Mouse (Mus musculus) layer of hippocampus, adult 11-12 months (tissue): ENCODE data around the gene Tra2b.
"Not testable (repeated sequence)": the region's sequence is repeated elsewhere in the genome, so short reads cannot be mapped to it uniquely, and the experiment has no call there.

ENCODE experiments used
- DNase-seq: peaks from one replicate; pipeline ENCODE4 v3.0.0; 2022; ENCODE audit warnings: low spot score

Tra2b gene

GRCm38 (mm10) chr16:22242239-22242866 lies 23.5 kb downstream of the Tra2b start:
- no peak for DNase-seq

- no peak for DNase-seq
These were observed 24.2 kb downstream of the Tra2b start for GRCm38 (mm10) chr16:22241376-22242238.

- no peak for DNase-seq
These were observed 24.9 kb downstream of the Tra2b start for GRCm38 (mm10) chr16:22240856-22241255.

- DNase-seq: no peak
These were observed 25.8 kb downstream of the Tra2b start for GRCm38 (mm10) chr16:22239978-22240377.

GRCm38 (mm10) chr16:22238928-22239620 lies 26.7 kb downstream of the Tra2b start:
- DNase-seq: no peak

- DNase-seq: not testable (repeated sequence)
These were observed 27.4 kb downstream of the Tra2b start for GRCm38 (mm10) chr16:22238402-22238801.

GRCm38 (mm10) chr16:22236814-22237213 lies 29.0 kb downstream of the Tra2b start:
- no peak for DNase-seq

- DNase-seq: no peak
These were observed 31.3 kb downstream of the Tra2b start for GRCm38 (mm10) chr16:22234535-22234934.

GRCm38 (mm10) chr16:22230276-22230675 lies 35.5 kb downstream of the Tra2b start:
- DNase-seq: not testable (repeated sequence)

- DNase-seq: no peak
These were observed 62.3 kb downstream of the Tra2b start for GRCm38 (mm10) chr16:22203501-22203900.

- DNase-seq: no peak
These were observed 63.9 kb downstream of the Tra2b start for GRCm38 (mm10) chr16:22201858-22202257.

GRCm38 (mm10) chr16:22200476-22200875 lies 65.3 kb downstream of the Tra2b start:
- DNase-seq: no peak
